Mouse (Mus musculus) inflammation-experienced regulatory T-cells, adult 6 months (primary cell): ENCODE measurements around the gene Nmur1. TPM values are rescaled to one million over a fixed set of nuclear protein-coding genes. Genes with fewer than 3 reads are reported as not detected.

Experiments used
- ATAC-seq: one replicate; pipeline ENCODE4 v1.8.0; 2017
- polyA plus RNA-seq, 3 experiments: library from polyadenylated mRNA; unstranded; fragments of 100-300 nt; shearing (Covaris generic); gene quantifications; one replicate each; pipeline ENCODE4 v1.2.1; 2017

Gene Nmur1
- polyA plus RNA-seq, 3 experiments from 2014 or later = 0.77 to 2.1 (median 1.5) TPM

DNA sequence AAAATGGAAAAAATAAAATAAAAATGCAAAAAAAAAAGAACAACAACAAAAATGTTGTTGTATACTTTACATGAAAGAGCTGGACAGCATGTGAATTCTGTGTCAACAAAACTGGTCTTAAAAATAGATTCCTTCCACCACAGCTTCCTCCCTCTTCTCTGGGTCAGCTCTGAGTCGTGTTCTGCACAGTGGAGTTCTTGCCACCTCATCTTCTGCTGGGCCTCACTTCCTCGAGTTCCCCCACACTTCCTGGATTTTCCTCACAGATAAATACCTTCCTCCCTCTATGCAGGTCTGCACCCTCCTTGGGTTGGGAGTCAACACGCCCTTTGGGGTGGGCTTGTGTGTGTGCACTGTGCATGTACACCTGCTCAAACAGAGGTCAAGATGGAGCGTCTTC, 19.7 kb downstream of the Nmur1 start:
- ATAC-seq = peak; percentile 30

DNA sequence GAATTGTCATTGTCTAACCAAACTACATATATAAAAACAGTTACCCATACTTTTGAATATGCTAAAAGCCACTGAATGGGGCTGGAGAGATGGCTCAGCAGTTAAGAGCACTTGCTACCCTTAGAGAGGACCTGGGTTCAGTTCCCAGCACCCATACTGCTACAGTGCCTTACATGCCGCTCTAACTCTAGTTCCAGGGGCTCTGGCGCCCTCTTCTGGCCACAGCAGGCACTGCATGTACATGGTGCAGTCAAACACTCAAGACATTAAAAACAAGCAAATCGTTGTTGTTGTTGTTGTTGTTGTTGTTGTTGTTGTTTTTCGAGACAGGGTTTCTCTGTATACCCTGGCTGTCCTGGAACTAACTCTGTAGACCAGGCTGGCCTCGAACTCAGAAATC, 21.2 kb downstream of the Nmur1 start:
- ATAC-seq = no peak

DNA sequence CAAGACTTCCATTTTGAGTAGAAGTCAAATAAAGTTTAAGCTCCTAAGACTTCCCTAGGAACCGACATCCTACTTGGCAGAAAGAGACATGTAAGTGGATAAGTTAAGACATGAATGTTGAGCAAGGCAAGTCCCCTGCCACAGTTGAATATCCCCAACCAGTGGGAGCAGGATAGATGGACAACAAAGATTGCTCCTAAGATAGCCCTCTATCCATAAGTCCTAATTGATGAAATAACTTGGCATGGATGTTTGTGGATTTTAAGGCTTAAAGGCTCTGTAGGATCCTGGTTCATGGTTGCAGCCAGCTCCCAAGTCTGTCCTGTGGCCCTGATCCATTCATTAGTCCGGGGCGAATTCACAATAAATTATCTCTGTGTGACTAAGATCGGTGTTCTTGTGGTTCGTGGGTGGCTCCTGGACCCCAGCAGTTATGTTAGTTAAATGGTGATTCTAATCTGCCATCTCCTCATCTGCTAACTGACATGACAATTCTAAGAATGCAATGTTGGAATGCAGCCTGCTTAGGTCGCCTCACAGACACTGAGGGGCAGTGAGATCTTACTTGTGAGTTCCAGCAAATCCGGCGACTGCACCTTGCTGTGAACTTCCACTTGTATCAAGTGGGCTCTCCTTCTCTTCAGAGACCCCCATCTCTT, 25.8 kb downstream of the Nmur1 start:
- no peak for ATAC-seq

DNA sequence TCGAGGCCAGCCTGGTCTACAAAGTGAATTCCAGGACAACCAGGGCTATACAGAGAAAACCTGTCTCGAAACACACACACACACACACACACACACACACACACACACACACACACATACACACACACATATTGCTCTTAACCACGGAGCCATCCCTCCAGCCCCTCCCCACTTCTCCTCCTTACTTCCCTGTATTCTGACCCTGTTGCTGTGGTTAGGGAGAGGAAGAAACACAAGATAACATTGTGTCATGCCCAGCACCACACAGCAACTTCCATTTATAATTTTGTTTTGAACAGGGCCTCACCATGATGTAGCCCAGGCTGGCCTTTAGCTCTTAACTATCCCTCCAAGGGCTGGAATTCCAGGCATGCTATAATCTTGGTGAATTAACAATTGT, 26.7 kb downstream of the Nmur1 start:
- ATAC-seq = no peak

DNA sequence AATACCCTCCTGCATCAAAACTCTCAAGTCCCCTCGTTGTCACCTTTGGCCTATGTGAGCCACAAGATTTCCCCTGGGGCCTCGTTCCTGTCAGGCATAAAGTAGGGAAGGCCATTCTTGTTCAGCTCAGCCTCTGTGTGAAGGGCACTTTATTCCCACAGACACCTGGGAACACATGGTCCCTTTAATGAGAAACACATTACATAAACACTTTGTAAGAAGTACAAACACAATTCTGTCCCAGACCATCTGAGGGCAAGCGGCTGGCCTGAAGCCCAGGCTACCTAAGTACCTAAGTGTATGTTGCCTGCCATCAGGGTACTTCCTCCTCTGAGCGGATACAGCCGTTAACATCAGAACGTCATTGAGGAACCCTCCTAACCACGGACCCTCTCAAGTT, 27.8 kb downstream of the Nmur1 start:
- no peak for ATAC-seq

DNA sequence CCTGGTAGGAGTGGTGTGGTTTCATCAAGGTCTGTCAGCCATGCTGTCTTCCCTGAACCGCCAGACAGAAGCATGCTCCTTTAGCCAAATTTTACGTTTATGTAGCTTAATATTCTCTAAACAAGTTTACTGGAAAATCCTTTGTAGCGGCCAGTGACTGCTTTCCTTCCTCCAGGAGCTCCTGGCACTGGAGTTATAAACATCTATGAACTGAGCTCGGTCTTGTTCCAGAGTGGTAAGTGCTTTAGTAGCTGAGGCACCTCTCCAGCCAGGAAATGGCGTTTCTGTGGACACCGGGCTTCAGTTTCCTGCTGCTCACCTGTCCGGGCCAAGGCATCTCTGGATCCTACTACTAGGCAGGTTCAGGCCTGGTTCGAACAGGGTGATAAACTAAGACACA, 28.4 kb downstream of the Nmur1 start:
- ATAC-seq = no peak

DNA sequence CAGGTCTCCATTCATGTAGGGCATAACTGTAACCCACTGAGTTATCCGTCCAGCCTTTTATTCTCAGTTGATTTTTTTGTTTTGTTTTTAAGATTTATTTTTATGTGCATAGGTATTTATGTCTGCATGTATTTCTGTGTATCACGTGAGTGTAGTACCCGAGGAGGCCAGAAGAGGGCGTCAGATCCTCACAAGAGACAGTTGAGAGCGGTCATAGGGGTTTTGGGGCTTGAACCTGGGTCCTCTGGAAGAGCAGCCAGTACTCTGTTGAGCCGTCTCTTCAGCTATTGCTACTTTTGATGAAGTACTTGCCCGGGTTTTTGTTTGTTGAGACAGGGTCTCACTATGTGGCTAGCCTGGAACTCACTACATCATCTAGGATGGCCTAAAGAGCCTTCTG, 30.1 kb downstream of the Nmur1 start:
- no peak for ATAC-seq

DNA sequence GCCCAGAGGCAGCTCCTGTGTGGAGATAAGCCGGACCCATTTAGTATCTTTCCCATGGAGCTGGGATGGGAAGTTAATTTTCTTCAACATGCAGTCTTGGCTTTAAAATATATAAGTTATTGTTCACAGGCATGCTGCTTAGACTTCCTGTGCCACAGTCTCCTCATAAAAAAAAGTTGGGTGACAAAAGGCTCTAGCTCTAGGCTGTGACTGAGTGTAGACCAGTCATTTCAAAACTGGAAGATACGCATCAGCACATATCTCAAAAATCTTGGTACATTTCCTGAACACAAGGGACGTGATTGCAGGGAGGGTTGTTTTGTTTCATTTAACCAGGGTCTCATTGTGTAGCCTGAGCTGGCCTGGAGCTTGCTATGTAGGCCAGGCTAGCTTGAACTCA, 31.8 kb downstream of the Nmur1 start:
- peak; percentile 90 for ATAC-seq

DNA sequence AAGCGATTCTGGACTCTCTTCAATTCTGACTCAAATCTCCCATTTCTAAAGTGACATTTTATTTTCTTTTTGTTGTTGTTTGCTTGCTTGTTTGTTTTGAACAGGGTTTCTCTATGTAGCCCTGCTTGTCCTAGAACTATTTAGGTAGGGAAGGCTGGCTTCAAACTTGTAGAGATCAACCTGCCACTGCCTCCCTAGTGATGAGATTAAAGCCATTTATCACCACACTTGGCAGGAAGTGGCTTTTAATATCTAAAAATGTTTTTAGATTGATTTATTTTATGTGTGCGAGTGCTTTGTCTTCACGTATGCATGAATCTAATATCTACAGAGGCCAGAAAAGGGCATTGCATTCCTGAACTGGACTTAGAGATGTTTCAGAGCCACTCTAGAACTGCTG, 32.8 kb downstream of the Nmur1 start:
- ATAC-seq = peak; percentile 24

DNA sequence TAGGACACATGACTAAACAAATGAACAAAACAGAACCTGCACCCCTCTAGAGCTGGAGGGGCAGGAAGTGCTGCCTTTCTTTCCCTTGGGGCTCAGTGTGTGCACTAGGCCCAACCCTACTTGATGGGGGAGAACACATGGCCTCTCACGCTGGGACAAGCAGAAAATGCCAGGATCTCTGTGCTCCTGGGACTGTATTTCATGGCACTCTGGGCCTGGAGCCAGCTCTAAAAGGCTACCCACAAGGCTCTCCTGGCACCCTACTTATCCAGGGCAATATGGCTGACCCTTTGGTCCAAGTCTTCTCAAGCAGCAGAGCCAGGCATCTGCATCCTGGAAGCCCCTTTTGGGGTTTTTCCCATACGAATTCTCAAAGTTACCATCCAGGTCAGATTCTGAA, 34.6 kb downstream of the Nmur1 start:
- no peak for ATAC-seq

DNA sequence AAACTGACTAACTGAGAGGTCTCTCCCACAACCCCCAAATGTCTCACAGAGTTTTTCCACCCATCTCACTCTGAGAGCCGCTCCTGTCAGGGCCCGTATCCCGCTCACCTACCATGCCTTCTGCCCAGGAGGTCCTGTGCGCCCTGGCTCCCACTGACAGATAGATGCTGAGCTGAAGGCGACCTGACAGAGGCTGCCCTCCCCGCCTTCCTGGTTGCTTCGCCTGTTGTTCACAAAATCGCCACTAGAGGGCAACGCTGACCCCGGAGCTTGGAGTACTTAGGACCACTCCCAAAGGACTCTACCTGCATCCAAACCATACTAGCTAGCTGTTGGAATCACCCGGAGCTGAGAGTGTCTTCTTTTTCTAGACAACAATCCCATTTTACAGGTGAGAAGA, 36.8 kb downstream of the Nmur1 start:
- peak; percentile 62 for ATAC-seq

DNA sequence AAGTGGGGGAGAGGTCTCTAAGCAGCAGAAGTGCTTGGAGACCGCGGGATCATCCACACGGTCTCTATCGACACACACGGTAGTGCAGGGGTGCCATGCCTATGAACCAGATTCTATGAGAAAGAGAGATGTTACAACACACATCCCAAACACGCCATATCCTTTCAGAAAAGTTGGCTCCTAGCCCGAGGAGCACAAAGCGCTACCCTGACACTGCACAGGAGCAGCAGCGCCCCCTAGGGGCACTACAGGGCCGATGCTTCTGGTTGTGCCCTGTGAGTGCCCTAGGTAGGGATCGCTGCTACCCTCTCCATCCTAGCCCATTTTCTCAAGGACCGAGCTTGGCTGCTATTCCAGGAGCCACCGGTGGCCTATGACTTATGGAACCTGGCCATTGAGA, 45.0 kb downstream of the Nmur1 start:
- ATAC-seq = peak; percentile 56

DNA sequence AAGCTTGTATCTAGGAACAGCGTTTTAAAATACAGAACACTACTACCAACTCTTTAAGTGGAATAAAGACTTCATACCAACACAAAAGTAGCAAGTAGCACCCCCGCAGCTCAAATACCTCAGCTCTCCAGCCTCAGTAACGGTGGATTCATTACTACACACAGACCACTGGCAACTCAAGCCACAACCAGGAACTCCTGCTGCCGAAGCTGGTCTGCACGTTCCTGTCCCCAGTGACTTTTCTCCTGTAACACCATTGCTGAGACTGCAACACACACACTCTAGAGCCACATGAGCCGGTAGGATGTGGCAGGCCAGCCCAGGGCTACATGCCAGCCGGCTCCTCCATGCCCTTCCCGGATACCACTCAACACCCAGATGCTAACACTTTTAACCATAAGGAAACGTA, 46.9 kb downstream of the Nmur1 start:
- no peak for ATAC-seq

DNA sequence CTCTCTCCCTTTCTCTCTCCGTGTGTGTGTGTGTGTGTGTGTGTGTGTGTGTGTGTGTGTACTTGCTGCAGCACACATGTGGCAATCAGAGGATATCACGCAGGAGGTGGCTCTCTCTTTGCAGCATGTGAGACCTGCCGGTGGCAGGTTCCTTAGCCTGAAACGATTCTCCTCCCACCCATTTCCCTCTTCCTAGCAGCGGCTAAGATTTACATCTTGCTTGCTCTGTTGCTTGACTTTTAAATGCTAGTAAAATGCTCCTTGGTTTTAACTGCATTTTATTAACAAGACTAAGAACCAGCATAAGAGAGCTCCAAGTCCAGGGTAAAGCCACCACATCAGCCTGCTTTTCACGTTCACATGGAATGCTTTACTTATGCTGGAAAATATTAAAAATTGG, 47.4 kb downstream of the Nmur1 start:
- no peak for ATAC-seq

DNA sequence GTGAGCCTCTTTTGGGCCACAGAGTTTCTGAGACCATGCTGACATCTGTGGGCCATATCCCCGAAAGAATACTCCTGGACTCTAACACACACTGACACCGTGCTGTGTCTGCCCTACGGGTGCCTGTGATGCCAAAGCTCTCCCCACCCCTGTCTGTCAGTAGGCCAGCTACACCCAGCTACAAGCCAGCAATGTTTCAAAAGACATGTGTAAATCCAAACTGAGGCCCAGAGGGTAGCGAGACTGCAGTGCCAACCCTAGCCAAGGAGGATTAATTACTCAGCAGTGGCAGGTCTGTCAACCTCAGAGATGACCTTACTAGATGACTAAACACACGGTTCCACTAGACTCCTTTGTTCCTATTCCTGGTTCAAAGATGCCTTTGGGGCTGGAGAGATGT, 49.7 kb downstream of the Nmur1 start:
- ATAC-seq = no peak

DNA sequence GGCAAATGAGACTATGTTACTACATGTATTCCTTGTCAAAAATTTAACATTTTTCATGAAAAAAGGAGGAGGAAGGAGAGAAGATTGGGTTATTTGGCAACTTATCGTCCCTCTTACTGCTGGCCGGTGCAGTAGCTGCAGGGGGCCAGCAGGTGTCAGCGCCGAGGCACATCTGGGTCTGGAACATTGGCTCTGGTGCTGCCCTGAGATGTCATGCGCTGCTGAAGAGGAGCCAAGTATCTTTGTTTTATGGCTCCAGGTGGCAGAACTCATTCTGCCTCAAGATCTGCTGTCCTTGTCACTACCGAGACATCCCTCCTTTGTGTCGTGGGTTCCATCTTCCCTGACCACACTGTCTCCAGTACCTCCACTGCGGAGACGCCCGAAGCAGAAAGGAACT, 54.0 kb downstream of the Nmur1 start:
- peak; percentile 82 for ATAC-seq

DNA sequence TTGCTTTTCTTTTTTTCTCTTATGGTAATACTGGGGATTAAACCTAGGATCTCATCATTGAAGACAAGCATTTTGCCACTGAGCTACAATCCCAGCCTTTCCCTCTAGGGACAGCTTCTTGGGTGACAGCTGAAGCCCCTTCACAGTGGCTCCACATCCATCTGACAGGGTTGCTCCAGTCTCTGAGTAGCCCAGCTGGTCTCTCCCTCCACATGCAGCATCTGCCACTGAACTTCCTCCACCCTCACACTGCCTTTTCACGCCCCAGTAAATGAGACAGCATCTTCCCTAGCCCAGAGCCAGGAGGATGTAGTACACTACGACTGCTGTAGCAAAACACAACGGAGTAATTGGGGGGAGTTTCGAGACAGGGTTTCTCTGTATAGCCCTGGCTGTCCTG, 57.9 kb downstream of the Nmur1 start:
- ATAC-seq = no peak

DNA sequence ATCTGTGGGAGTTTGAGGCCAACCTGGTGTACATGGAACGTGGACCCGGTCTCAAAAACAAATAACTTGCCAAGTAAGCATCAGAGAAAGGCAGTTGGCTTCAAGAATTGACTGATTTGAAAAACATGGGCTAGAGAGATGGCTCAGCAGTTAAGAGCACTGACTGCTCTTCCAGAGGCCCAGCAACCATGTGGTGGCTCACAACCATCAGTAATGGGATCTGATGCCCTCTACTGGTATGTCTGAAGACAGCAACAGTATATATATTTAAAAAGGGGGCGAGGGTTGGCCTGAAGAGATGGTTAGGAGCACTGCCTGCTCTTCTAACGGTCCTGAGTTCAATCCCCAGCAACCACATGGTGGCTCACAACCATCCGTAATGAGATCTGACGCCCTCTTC, 62.4 kb downstream of the Nmur1 start:
- no peak for ATAC-seq

DNA sequence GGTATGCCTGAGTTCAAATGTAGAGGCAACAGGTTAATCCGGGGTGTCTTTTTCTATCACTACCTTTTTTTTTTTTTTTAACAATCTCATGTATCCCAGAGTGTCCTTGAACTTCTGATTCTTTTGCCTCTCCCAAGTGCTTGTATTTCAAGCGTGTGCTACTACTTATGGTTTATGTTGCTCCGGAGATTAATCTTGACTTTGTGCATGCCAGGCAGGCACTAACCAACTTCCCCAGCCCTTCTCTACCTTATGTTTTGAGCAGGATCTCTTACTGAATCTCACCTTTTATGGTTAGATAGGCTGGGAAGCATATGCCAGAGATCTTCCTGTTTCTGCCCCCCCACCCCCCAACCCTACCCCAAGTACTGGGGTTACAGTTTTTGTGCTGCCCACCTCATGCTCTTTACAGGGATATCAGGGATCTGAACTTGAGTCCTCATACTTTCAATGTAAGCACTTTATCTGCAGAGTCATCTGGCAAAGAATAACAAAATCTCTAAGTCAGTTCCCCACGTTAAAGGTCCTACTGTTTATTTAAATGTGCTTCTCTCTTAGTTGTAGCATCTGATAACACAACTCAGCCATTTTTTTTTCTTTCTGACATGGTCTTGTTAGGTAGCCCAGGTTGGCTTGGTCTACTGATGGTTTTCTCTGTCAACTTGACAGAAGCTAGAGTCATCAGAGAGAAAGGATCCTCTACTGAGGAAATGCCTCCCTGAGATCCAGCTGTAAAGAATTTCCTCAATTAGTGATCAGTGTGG, 64.0 kb downstream of the Nmur1 start:
- no peak for ATAC-seq

DNA sequence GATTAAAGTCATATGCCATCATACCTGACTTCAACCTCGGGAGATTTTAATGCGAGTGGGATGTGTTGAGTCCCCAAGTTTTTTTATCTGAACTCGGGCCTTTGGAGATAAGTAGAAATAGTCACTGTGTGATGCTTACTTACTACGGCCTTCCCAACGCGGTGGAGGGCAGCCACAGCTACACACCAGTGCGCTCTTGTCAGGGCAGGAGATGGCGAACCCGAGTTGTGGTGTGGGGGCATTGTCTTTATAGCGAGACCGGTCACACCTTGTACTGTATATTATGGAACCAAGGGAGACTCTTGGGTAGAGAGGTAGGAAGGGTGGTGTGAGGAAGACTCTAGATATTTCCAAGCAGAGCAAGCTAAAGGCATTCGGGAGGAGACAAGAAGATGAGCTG, 65.6 kb downstream of the Nmur1 start:
- no peak for ATAC-seq

DNA sequence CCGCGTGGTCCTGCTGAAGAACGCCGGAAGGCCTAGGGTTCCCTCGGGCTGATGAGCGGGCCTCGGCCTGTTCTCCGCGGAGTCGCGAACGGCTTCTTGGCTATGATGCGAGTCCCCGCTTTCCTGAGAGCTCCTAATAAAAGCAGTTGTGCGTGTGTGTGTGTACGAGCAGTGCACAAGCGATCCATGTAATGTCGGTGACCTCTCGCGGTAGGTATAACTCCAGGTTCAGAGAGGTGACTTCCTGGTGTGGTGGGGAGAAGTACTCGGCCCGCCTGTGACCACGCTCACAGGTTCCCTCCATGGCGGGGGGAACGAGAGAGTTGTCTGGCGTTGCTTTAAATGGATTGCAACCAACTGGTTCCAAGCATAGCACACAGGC, 66.2 kb downstream of the Nmur1 start:
- ATAC-seq = peak; percentile 1

DNA sequence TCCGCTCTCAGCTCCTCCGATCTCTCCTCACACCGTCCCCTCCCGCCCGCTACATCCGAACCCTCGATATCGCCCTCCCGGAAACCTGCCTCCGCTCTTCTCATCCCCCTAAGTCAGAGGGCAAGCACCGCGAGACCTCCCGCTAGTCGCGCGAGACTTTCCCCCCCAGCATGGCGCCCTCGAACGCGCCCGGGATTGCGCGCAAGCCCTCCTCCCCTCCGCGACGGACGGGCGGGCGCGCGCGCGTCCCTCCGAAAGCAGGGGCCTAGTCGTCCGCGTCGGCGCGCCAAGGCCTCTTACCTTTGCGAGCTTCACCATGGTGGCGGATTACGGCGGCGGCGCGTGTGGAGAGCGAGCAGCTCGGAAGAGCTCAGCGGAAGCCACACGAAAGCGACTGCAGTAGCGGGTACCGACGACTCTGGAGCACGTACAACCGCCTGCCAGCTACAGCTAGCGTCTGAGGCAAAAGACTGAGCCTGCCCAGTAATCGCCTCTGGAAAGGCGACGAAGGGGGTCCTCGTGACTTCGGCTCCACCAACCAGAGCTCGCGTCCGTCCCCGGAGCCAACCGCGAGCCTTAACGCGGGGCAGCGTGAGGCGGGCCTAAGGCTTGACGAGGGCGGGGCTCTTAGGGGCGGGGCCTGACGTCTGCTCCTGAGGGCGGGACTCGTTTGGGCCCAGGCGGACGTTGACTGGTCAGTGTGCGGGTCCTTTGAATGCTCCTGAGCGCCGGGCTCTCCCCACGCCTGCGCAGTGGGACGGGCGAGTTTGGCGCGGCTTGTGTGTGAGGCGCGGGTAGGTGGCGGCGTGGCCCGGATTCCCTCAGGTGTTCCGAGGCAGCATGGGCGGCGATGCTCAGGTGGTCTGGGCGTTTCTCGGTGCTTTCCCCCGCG, 66.9 kb downstream of the Nmur1 start, which contains the start of gene Ncl:
Gene Ncl (minus strand): TSS at position 495 of the 892 bp plus-strand sequence.
- ATAC-seq = peak; percentile 83

DNA sequence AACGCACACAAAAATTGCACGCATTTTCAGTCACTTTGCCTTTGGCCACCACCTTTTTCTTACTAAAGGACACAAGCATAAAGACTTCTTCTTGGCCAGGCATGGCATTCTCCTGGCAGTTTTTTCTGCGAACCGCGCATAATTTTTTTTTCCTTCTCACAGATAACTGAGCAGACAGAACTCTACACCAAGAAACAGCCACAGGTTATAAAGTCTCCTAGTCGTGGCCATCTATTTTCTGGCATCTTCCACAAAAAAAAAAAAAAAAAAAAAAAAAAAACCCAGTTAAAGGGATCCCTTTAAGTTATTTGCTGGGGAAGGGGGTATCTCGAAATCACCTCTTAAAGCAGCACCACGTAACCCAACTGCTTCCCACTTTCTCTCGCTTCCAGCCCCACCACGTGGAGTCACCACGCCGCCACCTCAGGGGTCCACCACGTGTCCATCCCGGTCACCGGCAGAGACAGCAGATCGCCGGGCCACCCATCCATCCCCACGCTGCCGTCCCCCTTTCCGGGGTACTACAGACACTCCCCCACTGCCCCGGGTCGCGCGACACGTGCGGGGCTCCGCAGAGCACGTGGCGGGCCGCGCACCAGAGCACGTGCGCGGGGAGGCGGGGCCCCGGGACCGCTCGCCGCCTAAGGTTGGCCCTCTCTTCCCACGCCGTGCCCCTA, 67.7 kb downstream of the Nmur1 start:
- no peak for ATAC-seq
